Mouse (Mus musculus) layer of hippocampus, adult 2 months (tissue): ENCODE data around the gene Grwd1. TPM values are rescaled to one million over a fixed set of nuclear protein-coding genes. Genes with fewer than 3 reads are reported as not detected.
"Not testable (repeated sequence)": the region's sequence is repeated elsewhere in the genome, so short reads cannot be mapped to it uniquely, and the experiment has no call there.

Experiments used
- DNase-seq, 2 experiments: peaks; one replicate each; pipeline ENCODE4 v3.0.0; 2022; ENCODE audit warnings: low spot score in 2 of 2
- H3K27ac ChIP-seq: fragments of 200-600 bp; 2 replicates; pipeline ENCODE4 v1.8.1; 2022
- H3K4me3 ChIP-seq: fragments of 200-600 bp; 2 replicates; pipeline ENCODE4 v1.8.1; 2022; ENCODE audit warnings: mild to moderate bottlenecking
- CTCF ChIP-seq: fragments of 200-600 bp; conservative IDR thresholded peaks from 2 replicates; pipeline ENCODE4 v1.8.1; 2022; ENCODE audit warnings: antibody characterized with exemption, mild to moderate bottlenecking, moderate library complexity
- long read RNA-seq, 2 experiments: library from polyadenylated mRNA; stranded (forward); transcript quantifications; one replicate each; pipeline ENCODE4 v2.0.0; 2021; ENCODE audit warnings: borderline mapping rate in 2 of 2
- total RNA-seq, 2 experiments: library from RNA; stranded (reverse); gene quantifications; 2 replicates each; pipeline ENCODE4 v1.2.3; 2021

Grwd1 gene
- total RNA-seq: 10 to 100 TPM; 20.5 to 22.7 TPM
- long read RNA-seq, experiment 1, transcript Grwd1-201 (7 exons, 1,898 nt): major isoform, 17 of 23 reads
- long read RNA-seq, experiment 1, partial matches to known transcripts: 1 of 23 reads
- long read RNA-seq, experiment 1, other reads (novel, unspliced or antisense): 1 of 23 reads
- long read RNA-seq, experiment 2, transcript Grwd1-201 (7 exons, 1,898 nt): major isoform, 26 of 32 reads
- long read RNA-seq, experiment 2, partial matches to known transcripts: 1 of 32 reads
- long read RNA-seq, experiment 2, other reads (novel, unspliced or antisense): 3 of 32 reads

GRCm38 (mm10) chr7:45830427-45831127 is at the start of gene Grwd1:
Gene Grwd1 (minus strand): TSS chr7:45830944.
- peak within 1 kb of the TSS; percentile 99 for H3K27ac ChIP-seq
- H3K4me3 ChIP-seq: peak within 1 kb of the TSS; percentile 89
- TF ChIP-seq CTCF: no peak
- DNase-seq: peak; percentile 84 to 89

- no peak for DNase-seq
- Histone ChIP-seq H3K27ac (no peak overlapping the region), H3K4me3 (no peak overlapping the region)
- no peak for TF ChIP-seq CTCF
Measured at GRCm38 (mm10) chr7:45880531-45880930, 49.8 kb upstream of the Grwd1 start.

DNA sequence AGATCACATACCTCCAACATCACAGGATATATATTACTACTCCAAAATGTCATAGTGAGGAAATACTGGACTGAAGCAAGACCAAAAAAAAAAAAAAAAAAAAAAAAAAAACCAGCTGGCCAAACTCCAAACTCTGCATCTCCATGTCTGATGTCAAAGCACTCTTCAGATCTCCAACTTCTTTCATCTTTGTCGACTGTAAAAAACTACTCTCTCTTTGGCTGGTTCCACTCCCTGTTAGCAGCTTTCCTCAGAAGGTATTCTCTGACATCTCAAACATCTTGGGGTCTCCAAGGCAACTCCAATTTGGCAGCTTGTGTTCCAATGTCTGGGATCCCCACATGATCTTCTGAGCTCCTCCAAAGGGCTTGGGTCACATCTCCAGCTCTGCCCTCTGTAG is 47.5 kb upstream of the Grwd1 start, which contains the start of gene Grin2d:
Grin2d (minus strand) TSS at position 101 of the 400 bp plus-strand sequence.
- not testable (repeated sequence) for H3K27ac ChIP-seq, H3K4me3 ChIP-seq, DNase-seq

DNA sequence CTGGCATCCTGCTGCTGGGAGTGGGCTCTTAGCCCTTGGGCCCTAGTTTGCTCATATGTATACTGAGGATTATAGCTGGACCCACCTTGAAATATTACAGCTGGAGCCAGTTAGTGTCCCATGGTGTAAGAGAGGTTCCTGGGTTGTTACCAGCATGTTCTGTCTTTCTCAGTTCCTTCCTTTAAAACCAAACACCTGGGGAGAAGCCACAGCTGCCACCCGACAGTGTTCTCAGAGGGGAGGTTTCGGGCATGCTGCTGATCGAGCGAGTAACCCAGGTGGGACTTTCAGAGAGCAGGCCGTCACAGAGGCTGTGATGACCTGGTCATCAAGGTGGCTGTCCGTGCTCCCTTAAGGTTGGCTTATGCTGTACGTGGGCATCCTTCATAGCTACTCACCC is 46.2 kb upstream of the Grwd1 start:
- H3K27ac ChIP-seq: no peak overlapping the region
- no peak for TF ChIP-seq CTCF
- no peak overlapping the region for H3K4me3 ChIP-seq
- DNase-seq: no peak

GRCm38 (mm10) chr7:45873061-45873947 is 42.6 kb upstream of the Grwd1 start:
- H3K4me3 ChIP-seq: peak overlapping the region; percentile 96
- H3K27ac ChIP-seq: peak overlapping the region; percentile 90
- TF ChIP-seq CTCF: peak; percentile 72
- DNase-seq: peak; percentile 38 to 47

- peak; percentile 96 for TF ChIP-seq CTCF
- peak within 1 kb of the TSS; percentile 90 for H3K27ac ChIP-seq
- peak; percentile 90 to 94 for DNase-seq
- H3K4me3 ChIP-seq: peak within 1 kb of the TSS; percentile 96
Measured at GRCm38 (mm10) chr7:45872624-45873023, 41.9 kb upstream of the Grwd1 start, which contains the start of gene Kdelr1. Gene Kdelr1 (plus strand): TSS chr7:45872772.

GRCm38 (mm10) chr7:45870282-45871058 is 39.7 kb upstream of the Grwd1 start:
- Histone ChIP-seq H3K4me3 (peak overlapping the region; percentile 39), H3K27ac (peak overlapping the region; percentile 39; the same call in 1 of the 2 replicates)
- no peak for DNase-seq
- TF ChIP-seq CTCF: no peak

GRCm38 (mm10) chr7:45869787-45870186 is 39.0 kb upstream of the Grwd1 start:
- no peak overlapping the region for H3K27ac ChIP-seq
- no peak for DNase-seq
- peak overlapping the region; percentile 24 for H3K4me3 ChIP-seq
- no peak for TF ChIP-seq CTCF

DNA sequence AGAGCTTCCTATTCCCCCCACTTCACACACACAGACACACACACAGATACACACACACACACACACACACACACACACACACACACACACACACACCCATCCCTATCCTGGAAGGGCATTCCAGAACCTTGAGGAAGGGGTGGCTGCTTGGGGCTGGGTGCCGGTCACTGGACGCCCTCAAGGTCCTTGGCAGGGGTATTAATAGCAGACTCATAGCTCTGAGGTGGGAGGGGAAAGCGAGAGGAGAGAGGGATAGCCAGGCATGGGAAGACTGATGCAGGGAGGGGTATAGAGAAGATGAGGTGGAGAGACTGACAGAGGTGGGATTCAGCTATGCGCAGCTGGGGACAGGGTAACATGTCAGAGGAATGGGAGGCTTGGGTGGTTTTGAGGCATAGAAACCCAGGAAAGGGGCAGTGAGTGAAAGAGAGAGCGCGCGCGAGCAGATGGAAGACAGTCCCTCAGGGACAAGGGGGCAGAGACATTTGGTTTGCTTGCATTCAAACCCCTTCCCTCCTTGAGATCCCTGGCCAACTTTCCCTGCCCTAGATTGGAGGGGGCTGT is 38.4 kb upstream of the Grwd1 start:
- no peak overlapping the region for H3K27ac ChIP-seq
- TF ChIP-seq CTCF: no peak
- no peak for DNase-seq
- H3K4me3 ChIP-seq: no peak overlapping the region; the same call in 1 of the 2 replicates

DNA sequence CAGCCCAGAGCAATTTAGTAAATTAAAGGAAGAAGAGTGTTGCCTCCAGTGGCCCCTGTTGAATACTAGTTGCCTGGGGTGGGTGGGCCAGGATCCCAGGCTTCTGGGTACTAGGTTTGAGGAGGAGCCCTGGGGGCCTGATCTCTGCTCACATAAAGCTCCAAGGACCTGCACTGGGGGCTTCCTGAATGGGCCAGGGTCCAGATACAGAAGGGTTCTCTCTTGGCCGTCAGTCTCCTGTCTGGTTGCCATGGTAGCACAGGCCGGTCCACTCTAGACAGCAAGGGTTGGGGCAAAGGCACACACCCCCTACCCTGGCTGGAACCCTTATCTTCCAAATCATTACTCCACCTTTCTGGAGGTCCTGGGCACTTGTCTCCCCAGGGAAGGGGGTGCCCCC is 37.1 kb upstream of the Grwd1 start:
- no peak overlapping the region for H3K4me3 ChIP-seq
- H3K27ac ChIP-seq: no peak overlapping the region
- DNase-seq: no peak
- no peak for TF ChIP-seq CTCF

- Histone ChIP-seq H3K4me3 (peak overlapping the region; percentile 55), H3K27ac (peak overlapping the region; percentile 65)
- TF ChIP-seq CTCF: no peak
- peak; percentile 68 to 82 for DNase-seq
Measured at GRCm38 (mm10) chr7:45865925-45866910, 35.5 kb upstream of the Grwd1 start.
